Mouse (Mus musculus) embryonic fibroblast, embryonic 13.5 days (primary cell): ENCODE measurements at regions not wholly inside any gene's neighbourhood (a gene's known extent, or its start where the extent isn't known, plus 50 kb on each side); places are given as distances from the start of the nearest gene placed in this dataset.

Experiments used
- CTCF ChIP-seq: IDR thresholded peaks from 2 replicates; pipeline ENCODE4 v1.5.1; 2011; ENCODE audit warnings: mild to moderate bottlenecking, control low read depth, low read length, moderate library complexity, borderline replicate concordance; ENCODE audit not compliant: insufficient read depth
- POLR2A ChIP-seq: IDR thresholded peaks from 2 replicates; pipeline ENCODE4 v1.6.1; 2011; ENCODE audit warnings: low read depth, mild to moderate bottlenecking, control low read depth, low read length, moderate library complexity

- no peak for TF ChIP-seq CTCF
- no peak for TF ChIP-seq POLR2A
Measured at GRCm38 (mm10) chr14:78384370-78384769, 76.5 kb upstream of the Tnfsf11 start.
